Mouse (Mus musculus): ENCODE results near the gene Rhcg.

The Rhcg gene

DNA sequence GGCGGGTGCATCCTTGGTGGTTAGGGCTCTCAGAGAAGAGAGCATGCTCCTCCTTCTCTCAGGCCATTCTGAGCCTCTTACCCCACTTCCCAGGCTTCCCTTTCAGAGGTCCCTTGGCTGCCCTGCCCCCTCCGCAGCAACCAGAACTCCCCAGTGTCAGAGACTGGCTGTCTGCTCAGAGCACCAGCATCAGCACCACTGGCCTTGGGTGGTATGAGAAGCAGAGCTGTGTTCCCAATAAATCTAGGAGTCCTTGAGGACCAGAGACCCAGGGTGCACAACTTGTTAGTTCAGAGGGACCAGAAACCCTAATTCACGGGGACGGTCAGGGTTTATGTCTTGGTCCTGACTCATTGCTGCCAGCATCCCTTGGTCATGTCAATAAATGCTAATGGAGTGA lies 2.4 kb downstream of the Rhcg start:
- no peak for TF ChIP-seq GATA4 (IDR thresholded peaks at IDR 0.05; ENCODE audit: insufficient replicate concordance, low read length)

DNA sequence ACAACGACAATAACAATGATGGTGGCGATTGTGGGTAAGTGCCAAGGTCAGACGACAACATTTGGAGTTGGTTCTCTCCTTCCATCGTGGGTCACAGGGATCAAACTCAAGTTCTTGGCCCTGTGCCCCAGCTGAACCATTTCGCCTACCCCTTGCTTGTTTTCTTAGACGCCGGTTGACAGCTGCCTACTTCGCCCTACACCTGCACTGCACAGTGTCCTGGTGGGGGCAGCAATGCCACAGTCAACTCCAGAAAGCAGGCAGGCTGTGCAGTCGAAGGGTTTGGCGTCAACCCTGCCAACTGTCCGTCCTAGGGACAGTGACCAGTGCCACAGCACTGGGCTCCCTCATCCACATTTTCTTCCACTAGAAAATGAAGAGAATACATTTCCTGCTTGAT lies 4.1 kb downstream of the Rhcg start:
- no peak for TF ChIP-seq GATA4 (IDR thresholded peaks at IDR 0.05; ENCODE audit: insufficient replicate concordance, low read length)

DNA sequence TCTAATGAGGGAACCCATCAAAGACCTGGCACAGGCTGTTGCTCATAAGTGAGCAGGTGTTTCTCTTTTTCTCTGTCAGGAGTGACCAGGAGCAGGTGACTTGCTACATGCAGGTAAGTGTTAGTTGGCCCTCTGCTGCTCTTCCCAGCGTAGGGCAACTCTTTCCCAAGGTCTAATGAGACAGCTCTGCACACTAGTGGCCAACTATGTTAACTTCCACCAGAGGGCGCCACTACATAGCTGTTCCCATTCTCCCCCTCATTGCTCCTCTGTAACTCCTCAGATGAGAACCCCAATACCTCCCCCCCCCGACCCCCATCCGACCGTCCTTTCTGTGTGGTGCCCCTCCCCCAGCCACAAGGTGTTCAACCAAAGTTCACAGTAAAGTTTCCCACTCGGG lies 4.7 kb downstream of the Rhcg start:
- TF ChIP-seq GATA4 (IDR thresholded peaks at IDR 0.05; ENCODE audit: insufficient replicate concordance, low read length) = no peak

DNA sequence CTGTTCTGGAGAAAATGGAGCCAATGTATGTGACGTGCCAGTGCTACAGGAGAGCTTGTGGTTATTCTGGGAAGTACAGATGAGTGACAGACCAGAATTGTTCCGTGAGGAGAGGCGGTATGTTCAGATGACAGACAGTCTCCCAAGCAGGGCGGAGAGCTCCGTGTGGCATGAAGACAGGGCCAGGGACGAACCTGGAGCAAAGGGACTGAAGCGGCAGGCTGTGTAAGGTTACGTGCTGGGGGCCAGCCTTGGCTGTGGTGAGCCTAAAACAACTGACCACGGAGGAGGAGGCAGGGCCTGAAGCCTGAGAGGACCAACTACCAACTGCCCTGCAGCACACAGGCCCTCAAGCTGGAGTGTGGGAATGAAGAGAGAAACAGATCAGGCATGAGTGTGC lies 5.6 kb downstream of the Rhcg start:
- TF ChIP-seq GATA4 (IDR thresholded peaks at IDR 0.05; ENCODE audit: insufficient replicate concordance, low read length) = no peak

GRCm38 (mm10) chr7:79607263-79607921 lies 10.1 kb downstream of the Rhcg start:
- no peak for TF ChIP-seq GATA4 (IDR thresholded peaks at IDR 0.05; ENCODE audit: insufficient replicate concordance, low read length)

DNA sequence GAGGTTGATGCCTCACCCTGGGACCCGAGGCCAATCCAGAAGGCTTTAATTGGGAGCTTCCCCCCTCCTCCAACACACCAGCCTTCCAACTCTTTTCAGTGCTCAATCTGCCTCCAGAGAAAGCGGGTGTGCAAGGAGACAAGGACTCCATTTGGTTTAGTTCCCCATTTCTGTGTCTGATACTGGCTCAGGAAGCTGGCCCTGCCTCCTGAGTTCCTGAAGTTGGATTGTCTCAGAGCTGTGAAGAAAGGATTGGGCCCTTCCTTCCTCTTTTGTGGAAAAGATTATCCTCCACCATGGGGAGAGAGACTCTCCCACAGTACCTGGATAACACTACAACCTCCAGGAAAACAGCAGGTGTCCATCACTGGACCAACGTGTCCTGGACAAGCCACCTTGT lies 10.7 kb downstream of the Rhcg start:
- TF ChIP-seq GATA4 (IDR thresholded peaks at IDR 0.05; ENCODE audit: insufficient replicate concordance, low read length) = no peak

DNA sequence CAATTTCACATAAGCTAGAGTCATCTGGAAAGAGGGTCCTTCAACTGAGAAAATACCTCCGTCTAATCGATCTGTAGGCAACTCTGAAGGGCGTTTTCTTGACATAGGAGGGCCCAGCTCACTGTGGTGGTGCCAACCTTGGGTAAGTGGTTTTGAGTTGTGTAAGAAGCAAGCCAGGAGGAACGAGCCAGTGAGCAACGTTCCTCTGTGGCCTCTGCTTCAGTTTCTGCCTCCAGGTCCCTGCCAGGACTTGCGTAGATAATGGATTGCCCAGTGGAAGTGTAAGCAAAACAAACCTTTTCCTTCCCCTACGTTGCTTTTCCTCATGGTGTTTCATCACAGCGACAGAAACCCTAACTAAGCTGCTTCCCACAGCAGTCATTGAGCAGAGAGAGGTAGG lies 15.5 kb downstream of the Rhcg start:
- TF ChIP-seq GATA4 (IDR thresholded peaks at IDR 0.05; ENCODE audit: insufficient replicate concordance, low read length) = no peak

GRCm38 (mm10) chr7:79600122-79600521 lies 17.3 kb downstream of the Rhcg start:
- TF ChIP-seq GATA4 (IDR thresholded peaks at IDR 0.05; ENCODE audit: insufficient replicate concordance, low read length) = no peak

GRCm38 (mm10) chr7:79594854-79595253 lies 22.6 kb downstream of the Rhcg start:
- no peak for TF ChIP-seq GATA4 (IDR thresholded peaks at IDR 0.05; ENCODE audit: insufficient replicate concordance, low read length)

DNA sequence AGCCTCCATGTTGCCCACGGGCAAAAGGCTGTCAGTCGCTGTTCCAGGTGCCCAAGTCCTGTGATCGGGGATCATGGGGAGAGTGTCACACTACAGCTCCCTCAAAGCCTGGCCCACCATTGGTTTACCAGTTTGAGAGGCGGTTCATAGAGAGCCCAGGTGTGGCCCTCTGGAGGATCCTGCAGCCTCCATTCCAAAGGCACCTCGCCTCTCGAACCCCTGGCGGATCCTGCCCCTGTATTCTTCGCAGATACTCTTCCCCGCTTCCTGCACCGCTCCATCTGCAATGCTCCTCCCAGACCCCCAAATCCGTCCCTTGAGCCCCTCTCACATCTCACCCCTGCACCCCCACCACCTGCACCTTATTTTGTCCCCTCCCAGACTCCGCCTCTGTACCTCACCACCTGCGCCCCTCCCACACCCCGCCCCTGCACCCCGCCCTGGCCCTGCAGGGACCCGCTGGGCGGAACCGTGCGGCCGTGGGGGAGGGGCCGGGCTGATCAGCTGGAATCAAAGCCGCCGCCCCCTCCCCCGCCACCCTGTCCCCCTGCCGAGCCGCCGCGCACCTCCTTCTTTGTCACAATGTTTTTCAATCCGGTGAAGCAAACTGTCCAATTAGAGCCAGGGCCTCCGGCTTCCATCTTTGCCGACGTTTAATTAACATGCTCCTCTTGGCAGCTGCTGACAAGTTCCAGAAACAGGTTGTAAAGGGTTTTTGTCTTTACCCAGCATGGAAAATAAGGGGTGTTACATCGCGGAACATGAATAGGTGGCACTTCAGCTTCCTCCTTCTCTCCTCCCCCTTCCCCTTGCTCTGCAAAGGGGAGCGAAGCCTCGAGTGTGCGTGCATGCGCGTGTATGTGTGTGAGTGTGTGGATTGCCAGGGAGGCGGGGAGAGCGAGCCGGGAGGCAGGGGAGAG lies 25.4 kb downstream of the Rhcg start:
- TF ChIP-seq GATA4 (IDR thresholded peaks at IDR 0.05; ENCODE audit: insufficient replicate concordance, low read length) = no peak

DNA sequence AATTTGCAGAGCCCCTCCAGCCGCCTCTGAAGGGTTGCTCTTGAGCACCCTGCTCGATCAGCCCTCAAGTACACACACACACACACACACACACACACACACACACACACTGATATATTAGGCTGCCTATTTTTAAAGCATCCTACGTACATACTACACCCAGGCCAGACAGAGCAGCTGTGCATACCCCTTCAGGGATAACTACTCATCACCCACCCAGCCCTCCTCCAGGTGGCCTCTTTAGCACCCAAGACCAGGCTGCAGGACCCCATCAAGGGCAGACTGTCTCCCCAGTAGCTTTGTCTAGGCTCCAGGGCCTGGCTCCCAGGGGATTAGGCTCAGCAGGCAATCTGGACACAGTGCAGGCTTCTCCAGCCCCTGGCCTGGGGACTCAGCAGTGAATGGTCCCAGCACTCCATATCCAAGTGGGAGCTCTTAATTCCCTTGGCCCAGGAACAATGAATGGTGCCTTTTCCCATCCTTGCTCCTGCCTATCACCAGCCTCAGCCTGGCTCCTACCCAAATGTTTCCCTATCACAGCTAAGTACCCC lies 26.8 kb downstream of the Rhcg start:
- TF ChIP-seq GATA4 (IDR thresholded peaks at IDR 0.05; ENCODE audit: insufficient replicate concordance, low read length) = no peak

DNA sequence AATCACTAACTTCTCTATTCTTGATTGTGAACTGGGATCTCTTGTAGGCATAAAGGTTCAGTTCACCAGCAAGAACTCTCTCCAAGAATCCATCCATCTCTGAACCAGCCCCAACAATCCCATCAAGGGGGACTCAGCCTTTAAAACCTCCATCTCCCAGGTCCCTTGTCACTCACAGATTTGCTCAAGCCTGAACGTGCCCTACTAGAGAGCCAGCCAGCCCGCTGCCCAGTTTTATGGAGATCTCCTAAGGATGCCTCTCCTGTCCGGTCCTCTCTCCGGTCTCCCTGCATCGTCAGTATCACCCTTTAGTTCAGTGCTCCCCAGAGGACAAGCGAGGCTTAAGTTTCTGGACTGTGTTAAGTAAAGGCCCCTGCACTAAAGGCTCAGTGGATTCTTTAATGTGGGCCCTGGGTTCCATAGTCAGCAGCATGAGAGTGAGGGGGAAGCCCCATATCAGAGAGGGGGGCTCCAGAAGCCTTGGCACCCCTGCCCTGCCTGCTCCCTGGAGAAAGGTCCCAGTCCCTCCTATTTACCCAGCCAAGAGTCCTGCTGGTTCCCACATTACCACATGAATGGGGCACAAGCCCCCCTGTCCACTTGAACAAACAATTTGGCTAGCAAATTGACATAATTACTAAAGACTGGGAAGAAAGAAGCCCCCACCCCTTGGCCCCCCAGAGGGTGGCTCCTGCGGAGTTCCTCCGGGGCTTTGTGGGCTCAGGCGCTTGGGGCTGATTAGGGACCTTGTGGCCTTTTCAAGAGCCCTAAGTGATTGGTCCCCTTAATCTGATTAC lies 27.5 kb downstream of the Rhcg start:
- no peak for TF ChIP-seq GATA4 (IDR thresholded peaks at IDR 0.05; ENCODE audit: insufficient replicate concordance, low read length)

- no peak for TF ChIP-seq GATA4 (IDR thresholded peaks at IDR 0.05; ENCODE audit: insufficient replicate concordance, low read length)
Observed at GRCm38 (mm10) chr7:79588284-79588683, 29.2 kb downstream of the Rhcg start.

- no peak for TF ChIP-seq GATA4 (IDR thresholded peaks at IDR 0.05; ENCODE audit: insufficient replicate concordance, low read length)
Observed at GRCm38 (mm10) chr7:79578851-79579241, 38.6 kb downstream of the Rhcg start.
